Mouse (Mus musculus) embryonic fibroblast, embryonic 13.5 days (primary cell): ENCODE results near the gene Gtf3c1.

Experiments
- CTCF ChIP-seq: IDR thresholded peaks from 2 replicates; pipeline ENCODE4 v1.5.1; 2011; ENCODE audit warnings: mild to moderate bottlenecking, control low read depth, low read length, moderate library complexity, borderline replicate concordance; ENCODE audit not compliant: insufficient read depth
- POLR2A ChIP-seq: IDR thresholded peaks from 2 replicates; pipeline ENCODE4 v1.6.1; 2011; ENCODE audit warnings: low read depth, mild to moderate bottlenecking, control low read depth, low read length, moderate library complexity

- TF ChIP-seq CTCF (no peak), POLR2A (no peak)
Observed at GRCm38 (mm10) chr7:125601280-125601670, 106.3 kb downstream of the Gtf3c1 start.
